Mouse (Mus musculus): ENCODE measurements around the gene Slc5a2. TPM values are rescaled to one million over a fixed set of nuclear protein-coding genes. Genes with fewer than 3 reads are reported as not detected.

Gene Slc5a2
- polyA plus RNA-seq, 1 experiment: 0.08 TPM

DNA sequence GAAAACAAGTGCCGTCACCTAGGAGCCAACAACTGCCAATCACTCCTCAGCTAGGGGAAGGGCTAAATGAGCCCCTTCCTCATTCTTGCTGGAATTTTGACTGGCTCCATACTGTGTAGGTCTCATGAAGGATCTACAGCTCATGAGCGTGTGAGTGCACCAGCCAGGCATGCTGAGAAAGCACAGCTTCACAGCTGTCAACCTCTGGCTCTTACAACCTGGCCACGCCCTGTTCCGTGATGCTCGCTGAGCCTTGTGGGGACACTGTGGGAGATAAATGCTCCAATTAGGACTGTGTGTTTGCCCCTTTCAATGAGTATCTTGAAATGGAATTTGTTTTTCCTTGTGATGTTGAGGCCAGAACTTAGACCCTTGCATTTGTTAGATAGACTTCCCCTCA is 15.5 kb upstream of the Slc5a2 start:
- no peak for DNase-seq (ENCODE audit: low read depth)

DNA sequence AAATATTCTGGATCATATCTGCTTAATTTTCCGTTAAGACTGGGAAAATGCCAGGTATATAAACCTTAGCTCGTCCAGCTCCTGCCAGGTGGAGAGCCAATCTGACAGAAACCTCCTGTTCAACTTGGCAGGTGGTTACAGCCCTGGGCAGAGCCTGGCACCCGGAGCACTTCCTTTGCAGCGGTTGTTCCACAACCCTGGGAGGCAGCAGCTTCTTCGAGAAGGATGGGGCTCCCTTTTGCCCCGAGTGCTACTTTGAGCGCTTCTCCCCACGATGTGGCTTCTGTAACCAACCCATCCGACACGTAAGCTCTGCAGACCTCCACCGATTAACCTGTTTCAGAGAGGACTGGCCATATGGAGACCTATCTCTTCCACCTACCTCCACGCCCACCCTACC is 13.5 kb upstream of the Slc5a2 start:
- DNase-seq (ENCODE audit: low read depth): no peak

DNA sequence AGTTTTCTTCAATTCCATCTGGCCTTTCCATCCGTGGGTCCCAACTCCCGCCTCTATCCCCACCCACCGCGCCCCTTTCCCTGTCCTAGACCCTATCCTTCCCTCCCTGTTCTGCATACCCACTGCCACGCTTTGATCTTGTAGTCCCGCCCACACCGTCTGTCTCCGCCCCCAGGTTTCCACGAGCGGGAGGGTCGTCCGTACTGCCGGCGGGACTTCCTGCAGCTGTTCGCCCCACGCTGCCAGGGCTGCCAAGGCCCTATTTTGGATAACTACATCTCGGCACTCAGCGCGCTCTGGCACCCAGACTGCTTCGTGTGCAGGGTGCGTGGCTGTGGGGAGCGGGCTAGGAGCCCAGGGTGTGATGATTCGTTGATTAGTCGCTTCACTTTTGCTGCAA is 12.8 kb upstream of the Slc5a2 start:
- DNase-seq (ENCODE audit: low read depth): no peak

DNA sequence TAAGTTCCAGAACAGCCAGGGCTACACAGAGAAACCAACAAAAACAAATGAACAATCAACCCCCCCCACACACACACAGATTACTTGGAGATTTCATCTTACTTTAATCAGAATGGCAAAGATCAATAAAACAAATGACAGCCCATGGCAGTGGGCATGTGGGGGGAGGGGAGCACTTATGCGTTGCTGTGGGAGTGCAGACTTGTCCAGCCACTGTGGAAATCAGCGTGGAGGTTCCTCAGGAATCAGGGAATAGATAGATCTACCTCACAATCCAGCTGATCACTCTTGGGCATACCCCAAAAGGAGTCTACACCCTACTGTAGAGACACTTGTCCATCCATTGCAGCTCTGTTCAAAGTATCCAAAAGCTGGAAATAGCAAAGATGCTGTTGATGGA is 10.5 kb upstream of the Slc5a2 start:
- DNase-seq (ENCODE audit: low read depth): no peak

DNA sequence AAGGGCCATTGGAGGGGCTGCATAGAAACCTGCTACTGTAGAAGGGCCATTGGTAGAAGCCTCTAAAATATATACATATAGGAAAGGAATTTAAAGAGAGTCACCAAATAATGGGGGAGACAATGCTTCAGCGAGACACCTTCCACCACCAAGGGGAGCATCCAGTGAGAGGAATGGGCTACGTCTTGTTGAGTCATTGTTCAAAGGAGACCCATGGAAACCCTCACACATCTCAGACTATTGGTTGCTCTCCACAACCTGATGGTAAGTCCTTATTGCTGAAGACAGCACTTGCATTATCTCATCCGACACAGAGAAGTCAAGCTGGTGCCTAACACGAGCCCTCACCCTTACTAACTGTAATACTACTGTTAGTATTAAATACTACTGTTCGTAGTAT is 9.7 kb upstream of the Slc5a2 start:
- no peak for DNase-seq (ENCODE audit: low read depth)

DNA sequence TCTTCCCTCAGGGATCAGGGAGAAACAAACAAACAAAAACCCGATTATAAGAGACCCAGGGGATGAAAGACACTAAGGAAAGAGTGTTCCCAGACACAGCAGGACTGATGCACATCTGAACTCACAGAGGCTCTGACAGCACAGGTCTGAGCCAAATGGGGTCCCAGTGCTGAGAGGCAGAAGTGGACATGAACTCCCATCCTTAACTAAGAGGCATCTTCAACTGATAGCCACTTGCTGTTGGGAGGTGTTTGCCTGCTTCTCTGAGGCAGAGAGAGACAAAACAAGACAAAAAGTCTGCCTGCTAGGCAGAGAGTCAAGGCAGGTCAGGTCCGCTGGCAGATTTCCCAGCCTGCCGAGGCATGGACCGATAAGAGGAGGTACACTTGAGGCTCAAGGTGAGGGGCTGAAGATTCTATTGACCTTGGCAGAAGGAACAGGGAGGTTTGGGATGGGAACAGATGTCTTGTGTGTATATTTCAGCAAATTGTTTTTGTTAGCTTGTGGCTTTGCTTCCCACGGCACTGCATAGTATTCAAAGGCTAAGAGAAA is 8.6 kb upstream of the Slc5a2 start:
- DNase-seq (ENCODE audit: low read depth): no peak

DNA sequence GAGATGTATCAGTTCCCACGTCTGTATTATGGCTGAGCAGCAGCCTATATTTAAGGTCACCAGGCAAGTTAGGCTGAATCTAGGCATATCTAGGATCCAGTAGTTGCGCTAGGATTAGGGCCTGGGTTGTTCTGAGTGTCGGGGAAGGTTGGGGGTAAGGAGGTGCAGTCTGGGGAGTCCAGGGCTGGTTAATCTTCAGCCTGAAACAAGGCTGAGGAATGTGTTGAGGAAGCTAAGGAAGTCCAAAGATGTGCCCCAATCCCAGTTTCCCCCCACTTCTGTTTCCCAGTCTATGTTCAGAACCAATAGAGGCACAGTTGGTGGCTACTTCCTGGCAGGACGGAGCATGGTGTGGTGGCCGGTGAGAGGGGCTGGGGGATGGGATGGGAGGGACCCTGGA is 599 bp downstream of the Slc5a2 start:
- DNase-seq (ENCODE audit: low read depth): no peak

DNA sequence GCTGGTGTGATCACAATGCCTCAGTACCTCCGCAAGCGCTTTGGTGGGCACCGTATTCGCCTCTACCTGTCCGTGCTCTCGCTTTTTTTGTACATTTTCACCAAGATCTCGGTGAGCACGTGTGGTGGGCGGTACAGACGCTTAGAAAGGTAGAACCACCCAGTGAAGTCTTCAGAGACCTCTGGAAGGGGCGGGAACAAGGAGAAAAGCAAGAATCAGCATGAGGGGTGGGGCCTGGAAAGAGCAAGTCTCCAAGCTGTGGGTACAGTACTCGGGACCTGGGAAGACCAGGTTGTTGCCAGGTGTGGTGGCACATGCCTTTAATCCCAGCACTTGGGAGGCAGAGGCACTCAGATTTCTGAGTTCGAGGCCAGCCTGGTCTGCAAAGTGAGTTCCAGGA is 1.9 kb downstream of the Slc5a2 start:
- no peak for DNase-seq (ENCODE audit: low read depth)

DNA sequence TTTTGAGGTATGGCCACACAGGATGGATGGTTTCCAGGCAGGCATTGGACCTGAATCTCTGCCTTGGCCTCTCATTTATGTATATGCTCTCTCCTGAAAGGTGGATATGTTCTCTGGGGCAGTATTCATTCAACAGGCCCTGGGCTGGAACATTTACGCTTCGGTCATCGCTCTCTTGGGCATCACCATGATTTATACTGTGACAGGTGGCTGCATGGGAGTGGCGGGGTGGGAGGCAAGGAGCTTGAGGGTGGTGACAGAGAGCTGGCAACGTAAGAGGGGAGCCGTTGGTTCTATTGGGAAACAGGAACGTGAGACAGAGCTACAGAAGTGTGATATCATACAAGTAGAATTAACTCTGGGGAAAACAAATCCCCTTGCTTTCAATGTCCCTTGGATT is 2.4 kb downstream of the Slc5a2 start:
- no peak for DNase-seq (ENCODE audit: low read depth)

DNA sequence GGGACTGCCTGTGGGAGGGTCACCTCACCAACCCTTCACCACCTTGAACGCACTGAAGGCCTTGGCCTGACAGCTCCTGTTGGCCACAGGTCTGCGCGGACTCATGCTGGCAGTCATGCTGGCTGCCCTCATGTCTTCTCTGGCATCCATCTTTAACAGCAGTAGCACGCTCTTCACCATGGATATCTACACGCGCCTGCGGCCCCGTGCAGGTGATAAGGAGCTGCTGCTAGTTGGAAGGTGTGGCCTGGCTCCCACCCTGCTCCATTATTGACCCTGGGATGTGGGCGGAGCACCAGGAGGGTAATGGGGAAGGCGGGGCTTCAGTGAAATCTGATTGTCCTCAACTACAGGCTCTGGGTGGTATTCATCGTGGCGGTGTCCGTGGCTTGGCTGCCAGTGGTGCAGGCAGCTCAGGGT is 5.0 kb downstream of the Slc5a2 start:
- DNase-seq (ENCODE audit: low read depth): no peak

DNA sequence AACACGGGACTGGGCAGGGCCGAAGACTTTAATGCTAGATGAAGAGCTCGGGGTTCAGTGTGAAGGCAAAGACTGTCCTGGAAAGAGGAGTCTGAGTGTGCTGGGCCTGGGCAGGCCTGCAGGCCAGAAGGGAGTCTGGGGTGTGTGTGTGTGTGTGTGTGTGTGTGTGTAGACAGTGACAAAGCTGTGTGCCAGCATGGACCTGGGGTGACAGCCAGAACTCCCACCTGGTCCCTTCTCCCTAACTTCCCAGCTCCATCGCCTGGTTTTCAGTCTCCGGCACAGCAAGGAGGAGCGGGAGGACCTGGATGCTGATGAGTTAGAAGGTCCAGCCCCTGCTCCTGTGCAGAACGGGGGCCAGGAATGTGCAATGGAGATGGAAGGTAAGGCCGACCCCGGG is 6.0 kb downstream of the Slc5a2 start:
- DNase-seq (ENCODE audit: low read depth): no peak

DNA sequence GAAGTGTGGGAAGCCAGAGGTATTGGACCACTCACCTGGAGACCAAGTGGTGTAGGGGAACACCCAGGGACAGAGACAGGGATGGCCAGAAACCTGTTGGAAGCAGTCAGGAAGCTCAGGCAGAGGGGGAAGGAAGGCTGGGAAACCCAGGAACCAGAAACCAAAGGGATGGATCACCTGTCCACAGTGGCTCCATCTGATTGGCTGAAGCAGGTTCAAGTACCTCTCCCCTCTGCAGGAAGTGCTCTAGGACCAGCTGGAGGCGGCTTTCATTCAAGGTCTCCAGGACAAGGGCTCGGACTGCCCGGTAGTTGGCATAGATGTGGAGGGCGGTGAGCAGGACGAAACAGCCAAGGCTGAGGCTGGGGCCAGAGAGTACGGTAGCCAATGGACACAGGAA is 10.6 kb downstream of the Slc5a2 start:
- DNase-seq (ENCODE audit: low read depth): no peak

DNA sequence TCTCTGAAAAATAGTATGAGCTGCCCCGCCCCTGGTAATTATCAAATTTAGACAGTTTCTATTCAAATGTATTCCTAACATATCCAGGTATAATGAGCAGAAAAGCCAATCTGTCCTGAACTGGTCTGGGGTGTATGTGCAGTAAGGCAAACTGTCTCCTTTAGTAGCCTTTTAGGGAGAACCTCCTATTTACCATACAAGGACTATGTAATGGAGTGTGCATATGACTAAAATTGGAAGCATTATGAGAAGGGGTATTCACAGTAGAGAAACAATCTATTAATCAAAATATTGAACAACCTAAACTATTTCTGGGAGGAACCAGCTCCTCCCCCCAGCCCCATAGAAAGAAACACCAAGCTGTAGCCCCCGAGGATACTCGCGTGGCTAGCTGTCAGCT is 14.3 kb downstream of the Slc5a2 start:
- no peak for DNase-seq (ENCODE audit: low read depth)

DNA sequence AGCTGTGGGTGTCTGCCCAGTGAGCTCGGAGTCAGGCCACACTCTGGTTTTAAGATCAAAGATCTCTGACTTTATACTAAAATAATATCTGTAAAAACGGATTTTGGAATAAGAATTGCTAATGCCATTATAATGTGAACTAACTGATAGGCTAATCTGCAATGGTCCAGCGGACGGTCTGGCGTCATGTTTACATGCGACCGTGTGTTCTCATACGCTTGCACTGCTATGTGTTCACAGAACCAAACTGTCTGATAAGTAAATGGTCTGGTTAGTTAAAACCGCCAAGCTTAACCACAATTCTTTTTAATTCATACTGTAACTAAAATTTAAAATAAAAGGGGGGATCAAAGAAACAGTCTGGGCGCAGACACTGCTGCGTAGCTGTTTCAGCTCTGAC is 16.3 kb downstream of the Slc5a2 start:
- no peak for DNase-seq (ENCODE audit: low read depth)

DNA sequence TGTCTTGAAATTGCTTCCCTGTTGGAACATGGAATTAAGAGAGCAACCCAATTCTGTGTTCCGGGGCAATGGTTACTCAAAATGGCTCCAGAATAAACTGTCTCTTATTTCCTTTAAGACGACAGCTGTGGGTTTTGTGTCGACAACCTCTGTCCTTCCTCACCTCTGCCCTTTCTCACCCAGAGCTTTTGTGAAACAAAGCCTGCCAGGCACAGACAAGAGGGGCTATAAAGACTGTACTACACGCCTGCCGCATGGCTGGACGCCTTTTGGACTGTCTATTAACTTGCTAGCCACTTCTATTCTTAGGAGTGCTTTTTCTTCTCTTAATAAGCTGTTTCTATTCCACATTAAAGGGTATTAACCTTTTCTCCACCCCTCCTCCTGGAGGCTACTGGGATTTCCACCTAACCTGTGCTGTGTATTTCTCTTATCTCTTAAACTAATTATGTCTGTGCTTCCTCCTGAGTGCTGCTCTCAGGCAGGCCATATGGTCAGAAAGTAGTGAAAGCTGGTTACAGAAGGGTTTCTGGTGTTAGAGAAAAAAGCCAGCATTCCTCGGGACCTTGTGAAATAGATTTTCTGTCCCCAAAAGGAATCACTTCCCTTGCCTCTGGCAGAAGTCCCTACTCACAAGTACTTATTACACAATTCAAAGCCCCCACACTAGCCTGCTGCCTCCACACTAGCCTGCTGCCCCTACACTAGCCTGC is 17.2 kb downstream of the Slc5a2 start:
- DNase-seq (ENCODE audit: low read depth): no peak

DNA sequence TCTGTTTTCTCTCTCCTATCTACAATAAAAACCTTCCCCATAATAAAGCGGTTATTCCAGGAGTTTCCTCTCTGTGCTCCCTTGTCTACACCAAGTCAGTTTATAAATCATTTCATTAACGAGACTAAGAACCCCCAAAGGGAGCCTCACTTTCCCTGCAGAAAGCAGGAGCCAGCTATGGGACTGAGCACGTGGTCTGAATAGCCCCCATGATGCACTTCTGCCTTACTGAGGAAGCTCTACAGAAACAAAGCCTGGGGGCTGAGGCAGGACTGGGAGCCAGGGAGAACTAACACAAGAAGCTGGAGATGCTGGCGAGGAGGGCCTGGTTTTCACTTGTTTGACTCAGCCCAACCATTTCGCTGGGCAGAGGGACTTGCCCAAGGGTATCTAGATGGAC is 18.6 kb downstream of the Slc5a2 start:
- DNase-seq (ENCODE audit: low read depth): no peak

DNA sequence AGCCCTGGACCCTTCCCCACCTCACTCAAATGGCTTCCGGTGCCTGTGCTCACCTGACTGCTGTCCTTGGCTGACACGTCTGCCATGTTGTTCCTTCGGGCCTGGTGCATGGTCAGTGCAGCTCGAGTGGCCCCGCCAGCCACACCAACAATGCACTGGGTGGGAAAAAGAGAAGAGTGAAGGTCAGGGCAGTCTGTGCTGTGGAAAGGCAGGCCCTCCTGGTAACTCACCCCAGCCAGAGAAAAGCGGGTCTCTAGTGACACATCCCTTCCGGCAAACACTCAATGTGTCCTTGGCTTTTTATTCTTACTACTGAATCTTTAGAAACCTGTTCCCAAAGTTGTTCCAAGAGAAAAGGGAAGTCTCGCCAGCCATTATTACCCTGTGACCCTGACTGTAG is 19.6 kb downstream of the Slc5a2 start:
- DNase-seq (ENCODE audit: low read depth): no peak

DNA sequence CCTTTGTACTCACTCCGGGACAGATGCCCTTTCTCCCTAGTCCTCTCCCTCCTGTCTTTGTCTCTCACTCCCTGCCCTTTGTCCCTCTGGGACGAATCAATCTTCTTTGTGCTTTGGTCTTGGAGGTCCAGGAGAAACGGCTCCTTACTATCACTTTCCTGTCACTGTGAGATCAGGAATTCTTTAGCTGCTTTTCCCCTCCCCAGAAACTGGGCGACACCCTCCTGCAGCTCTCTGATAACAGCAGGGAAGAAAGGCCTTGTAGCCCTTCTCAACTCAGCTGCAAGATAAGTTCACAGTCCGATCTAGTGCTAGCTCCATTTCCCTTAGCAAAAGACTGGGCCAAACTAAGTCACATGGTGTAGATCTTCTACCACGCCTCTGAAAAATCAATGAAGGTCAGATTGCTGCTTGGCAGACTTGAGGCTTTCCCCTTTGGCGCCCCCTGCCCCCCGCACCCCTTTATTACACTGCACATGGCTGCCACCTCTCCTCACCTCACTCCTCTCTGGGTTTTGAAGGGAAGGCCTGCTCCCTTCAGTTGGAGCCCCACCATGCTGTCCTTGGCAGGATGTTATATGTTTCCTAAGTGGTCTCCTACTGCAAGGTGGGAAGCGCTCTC is 23.6 kb downstream of the Slc5a2 start:
- DNase-seq (ENCODE audit: low read depth): no peak

DNA sequence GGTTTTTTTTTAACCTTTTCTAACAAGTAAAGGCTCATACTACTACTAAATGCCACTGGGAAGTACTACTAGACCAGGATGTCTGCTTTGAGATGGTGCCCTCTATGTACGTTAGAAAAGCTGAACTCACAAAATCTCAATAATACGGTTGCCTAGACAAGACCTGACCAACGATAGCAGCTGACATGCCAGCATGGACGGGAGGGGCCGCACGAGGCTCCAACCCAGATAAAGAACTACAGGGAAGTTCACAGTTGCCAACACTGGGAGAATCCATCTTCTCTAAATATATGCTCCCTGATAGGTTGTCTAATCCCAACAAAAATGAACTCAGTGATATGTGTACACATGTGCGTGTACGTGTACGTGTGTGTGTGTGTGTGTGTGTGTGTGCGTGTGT is 29.3 kb downstream of the Slc5a2 start:
- no peak for DNase-seq (ENCODE audit: low read depth)

DNA sequence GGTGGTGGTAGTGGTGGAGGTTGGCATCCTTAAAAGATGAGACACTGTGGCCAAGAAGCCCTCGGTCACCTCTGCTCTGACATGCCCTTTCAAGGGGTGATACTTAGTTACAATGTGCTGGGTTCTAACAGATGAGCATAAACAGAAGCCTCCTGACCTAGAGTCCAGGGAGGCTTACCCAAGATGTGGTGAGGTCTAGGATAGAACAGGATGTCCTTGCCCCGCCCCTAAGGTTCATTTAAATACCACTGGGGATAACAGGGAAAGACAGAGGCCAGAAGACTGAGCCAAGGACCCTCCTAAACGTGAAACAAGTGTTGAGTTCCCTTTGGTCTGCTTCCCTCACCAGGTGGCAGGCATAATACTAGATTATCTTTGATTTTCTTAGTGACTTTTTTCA is 31.1 kb downstream of the Slc5a2 start:
- DNase-seq (ENCODE audit: low read depth): no peak

DNA sequence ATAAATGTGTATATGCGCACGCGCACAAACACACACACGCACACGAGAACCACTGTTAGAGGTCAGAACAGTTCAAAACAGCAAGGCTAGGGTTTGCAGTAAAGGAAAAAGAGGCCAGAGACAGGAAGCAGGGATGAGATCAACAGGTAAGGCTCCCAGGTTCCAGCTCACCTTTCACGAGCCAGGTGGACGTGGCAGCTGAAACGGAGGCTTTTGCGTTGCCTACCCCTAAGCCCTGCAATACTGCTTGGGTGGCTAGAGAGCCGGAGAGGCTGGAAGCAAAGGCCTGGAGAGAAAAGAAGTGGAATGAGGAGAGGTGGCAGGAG is 31.8 kb downstream of the Slc5a2 start:
- DNase-seq (ENCODE audit: low read depth): no peak

DNA sequence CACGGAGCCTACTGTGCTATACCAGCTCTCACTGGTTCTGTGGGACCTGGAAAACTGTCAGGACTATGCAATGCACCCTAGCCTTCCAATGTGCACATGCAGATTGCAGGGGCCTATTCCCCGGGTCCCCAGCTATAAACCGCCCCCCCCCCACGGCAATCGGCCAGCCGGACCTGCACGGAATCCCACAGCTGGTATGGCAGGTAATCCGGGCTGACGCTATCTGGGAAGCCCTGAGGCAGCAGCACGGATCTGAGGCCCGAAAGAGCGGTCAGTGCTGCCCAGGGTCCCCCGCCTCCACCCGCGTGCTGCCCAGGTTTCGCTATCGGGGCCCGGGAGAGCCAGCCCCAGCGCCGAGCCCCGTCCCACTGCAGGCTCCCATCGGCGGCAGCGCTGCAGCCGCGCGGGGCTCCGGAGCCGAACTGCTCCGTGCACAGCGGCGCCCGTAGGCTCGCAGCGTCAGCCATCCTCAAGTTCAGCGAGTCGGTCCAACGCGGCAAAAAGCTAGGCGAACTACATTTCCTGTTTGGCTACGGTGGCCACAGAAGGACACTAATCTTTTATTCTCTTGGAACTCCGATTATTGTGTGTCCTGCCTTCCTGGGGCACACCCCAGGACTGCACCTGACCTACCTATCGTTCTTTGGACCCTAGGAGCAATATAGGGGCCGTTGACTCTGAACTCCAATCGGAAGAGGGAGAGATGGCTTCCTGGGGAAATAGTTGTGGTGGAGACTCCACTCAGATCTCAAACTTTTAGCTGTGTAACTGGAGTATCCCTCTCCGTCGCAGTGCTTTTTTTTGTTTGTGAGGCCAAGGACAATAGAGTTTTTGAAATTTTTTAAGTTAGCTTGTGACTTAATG is 32.4 kb downstream of the Slc5a2 start, which contains the start of gene BC017158:
TSS of gene BC017158 (minus strand) at position 554 of the 864 bp plus-strand sequence.
- no peak for DNase-seq (ENCODE audit: low read depth)

Measured in gonadal fat pad, adult 2 months (tissue).